Mouse (Mus musculus) lung, adult 18-20 months (tissue): ENCODE measurements around the gene Zfp651.
A peak's percentile ranks its signal among the peaks of the same experiment; 100 is the strongest.

Source experiments
- DNase-seq, 2 experiments: peaks; one replicate each; pipeline ENCODE4 v3.0.0; 2022; ENCODE audit warnings: mixed read lengths in 2 of 2

Zfp651 gene

DNA sequence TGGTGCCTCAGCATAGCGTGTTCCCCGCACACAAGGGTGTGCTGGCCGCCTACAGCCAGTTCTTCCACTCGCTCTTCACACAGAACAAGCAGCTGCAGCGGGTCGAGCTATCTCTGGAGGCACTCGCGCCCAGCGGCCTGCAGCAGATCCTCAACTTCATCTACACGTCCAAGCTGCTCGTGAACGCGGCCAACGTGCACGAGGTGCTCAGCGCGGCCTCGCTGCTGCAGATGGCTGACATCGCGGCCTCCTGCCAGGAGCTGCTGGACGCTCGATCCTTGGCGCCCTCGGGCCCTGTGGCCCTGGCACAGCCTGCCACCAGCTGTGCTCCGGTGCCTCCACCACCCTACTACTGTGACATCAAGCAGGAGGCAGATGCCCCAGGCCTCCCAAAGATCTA lies 3.6 kb downstream of the Zfp651 start:
- DNase-seq, result peak in 1 of 2 experiments; percentile 2

DNA sequence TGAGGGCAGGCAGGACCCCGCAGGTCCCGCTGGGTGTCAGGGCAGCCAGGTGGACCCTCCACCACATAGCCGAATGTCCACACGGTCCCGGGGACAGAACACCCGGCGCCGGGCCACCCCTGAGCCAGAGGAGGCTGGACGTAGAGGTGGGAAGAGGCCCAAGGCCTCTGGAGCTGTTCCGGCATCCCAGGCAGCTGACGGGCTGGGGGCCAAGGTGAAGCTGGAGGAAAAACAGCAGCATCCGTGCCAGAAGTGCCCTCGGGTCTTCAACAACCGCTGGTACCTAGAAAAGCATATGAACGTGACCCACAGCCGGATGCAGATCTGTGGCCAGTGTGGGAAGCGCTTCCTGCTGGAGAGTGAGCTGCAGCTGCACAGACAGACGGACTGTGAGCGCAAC lies 4.6 kb downstream of the Zfp651 start:
- DNase-seq, result no peak

DNA sequence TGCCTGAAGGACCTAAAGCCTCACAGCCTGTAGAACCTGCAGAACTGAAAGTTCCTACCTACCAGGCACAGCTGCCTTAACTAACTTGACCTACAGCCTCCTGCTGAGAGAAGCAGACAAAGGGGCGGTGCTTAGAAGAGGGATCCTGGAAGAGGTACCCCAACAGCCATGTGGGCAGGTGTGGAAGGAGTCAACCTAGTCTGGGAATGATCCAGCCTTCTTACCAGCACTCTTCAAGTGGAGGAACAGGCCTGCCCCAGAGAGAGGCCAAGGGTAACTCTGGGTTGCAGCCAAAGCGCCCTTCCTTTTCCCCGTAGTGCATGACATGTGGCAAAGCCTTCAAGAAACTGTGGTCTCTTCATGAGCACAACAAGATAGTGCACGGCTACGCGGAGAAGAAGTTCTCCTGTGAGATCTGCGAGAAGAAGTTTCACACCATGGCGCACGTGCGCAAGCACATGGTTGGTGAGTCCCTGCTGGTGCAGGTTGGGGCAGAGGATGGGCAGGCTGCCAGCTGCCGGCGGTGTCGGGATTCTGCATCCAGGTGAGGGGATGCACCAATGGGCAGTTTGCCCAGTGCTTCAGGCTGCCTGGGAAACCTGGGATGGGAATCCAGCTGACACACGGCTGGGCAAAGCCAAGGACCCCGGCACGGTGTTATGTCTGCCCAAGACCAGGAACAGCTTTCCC lies 6.2 kb downstream of the Zfp651 start:
- peak; percentile 55 to 72 for DNase-seq

DNA sequence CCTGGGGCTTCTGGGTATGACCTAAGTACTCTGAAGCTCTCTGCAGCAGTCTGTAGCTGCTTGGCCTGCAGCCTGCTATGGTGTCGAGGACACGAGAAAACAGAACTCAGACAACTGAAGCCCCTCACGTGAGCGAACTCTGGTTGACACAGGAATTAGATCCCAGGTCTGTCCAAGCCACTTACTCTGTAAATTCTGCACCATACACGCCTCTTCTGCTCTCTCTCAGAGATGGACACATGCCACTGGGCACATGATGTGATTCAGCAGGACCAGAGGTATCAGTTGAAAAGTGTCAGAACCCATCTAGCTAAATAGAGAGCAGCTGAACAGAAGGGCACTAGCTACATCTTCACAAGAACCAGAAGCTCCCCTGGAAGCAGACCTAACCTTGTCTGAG lies 13.3 kb downstream of the Zfp651 start:
- no peak for DNase-seq

DNA sequence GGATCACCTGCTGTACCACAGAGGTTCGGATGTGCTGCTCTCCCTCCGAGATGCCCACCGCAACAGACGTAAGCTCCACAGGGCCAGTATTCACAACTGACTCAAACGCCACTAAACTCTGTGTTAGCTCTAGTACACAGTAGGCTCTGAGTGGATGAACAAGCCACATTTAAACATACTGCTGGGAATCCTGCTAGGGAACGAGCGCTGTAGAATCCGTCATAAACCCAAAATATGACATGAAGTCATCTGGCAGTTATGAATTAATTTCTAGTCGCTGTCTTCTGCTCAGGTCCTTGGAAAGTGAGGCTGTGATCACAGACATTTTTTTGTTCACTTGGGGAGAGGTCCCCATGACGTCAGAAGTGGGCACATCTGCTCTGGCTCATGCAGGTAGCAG lies 16.8 kb downstream of the Zfp651 start:
- DNase-seq, result no peak

DNA sequence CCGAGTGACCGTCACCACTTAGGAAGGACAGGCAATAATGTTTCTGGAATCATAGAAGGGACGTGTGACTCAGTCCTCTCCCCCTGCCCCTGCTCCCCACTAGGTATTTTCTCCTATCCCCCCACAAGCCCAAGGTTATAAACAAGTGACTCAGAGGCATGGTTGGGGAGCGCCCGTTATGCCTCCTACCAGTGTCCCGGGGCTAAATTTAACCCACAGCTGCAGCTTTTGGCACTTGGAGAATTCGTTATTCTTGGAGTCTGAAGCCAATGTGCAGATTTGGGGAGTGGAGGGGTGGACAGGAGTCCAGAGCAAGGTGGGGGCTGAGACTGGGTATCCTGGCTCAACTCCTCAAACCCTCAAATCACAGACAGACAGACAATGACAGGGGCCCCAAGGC lies 17.4 kb downstream of the Zfp651 start:
- no peak for DNase-seq

DNA sequence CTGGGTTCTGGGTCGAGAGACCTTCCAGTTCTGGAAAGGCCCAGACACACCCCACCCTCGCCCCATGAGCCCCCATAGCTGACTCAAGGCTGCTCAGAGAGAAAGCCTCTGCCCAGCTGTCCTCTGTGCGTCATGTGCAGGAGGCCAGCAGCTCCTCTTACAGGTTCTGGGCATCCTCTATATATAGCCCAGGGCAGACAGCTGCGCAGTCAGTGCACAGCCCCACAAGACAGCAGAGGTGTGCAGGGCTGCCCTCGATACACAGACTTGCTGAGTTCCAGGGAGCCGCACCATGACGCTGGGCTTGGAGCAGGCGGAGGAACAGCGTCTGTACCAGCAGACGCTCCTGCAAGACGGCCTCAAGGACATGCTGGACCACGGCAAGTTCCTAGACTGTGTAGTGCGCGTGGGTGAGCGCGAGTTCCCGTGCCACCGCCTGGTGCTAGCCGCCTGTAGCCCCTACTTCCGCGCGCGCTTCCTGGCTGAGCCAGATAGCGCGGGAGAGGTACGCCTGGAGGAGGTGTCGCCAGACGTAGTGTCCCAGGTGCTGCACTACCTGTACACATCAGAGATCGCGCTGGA lies 18.4 kb downstream of the Zfp651 start, which contains the start of gene Klhl40:
Gene Klhl40 (plus strand): TSS at position 124 of the 582 bp plus-strand sequence.
- no peak for DNase-seq

DNA sequence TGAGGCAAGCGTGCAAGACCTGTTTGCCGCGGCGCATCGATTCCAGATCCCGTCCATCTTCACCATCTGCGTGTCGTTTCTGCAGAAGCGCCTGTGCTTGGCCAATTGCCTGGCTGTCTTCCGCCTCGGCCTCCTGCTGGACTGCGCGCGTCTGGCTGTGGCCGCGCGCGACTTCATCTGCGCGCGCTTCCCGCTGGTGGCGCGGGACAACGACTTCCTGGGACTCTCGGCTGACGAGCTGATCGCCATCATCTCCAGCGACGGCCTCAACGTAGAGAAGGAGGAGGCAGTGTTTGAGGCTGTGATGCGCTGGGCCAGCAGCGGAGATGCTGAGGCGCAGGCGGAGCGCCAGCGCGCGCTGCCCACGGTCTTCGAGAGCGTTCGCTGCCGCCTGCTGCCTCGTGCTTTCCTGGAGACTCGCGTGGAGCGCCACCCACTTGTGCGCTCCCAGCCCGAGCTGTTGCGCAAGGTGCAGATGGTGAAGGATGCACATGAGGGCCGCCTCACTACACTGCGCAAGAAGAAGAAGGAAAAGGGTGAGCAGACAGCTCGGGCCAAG lies 19.0 kb downstream of the Zfp651 start:
- DNase-seq, result no peak

DNA sequence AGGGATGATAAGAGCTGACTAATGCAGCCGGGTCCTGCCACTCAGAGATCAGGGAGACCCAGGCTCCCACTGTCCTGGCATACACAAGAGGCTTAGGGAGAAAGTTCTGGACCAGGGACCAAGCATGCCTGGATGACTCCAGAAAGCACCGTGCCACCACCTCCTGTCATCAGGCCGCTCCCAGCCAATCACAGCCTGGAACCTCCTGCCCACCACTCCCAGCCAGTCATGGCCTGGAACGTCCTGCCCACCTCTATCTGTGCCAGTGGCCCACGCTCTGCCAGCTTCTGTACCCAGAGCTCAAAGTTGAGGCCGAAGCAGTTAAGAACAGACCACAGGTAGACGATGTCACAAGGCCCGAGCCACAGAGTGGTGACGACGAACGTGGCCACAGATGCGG lies 25.7 kb downstream of the Zfp651 start:
- DNase-seq, result no peak

DNA sequence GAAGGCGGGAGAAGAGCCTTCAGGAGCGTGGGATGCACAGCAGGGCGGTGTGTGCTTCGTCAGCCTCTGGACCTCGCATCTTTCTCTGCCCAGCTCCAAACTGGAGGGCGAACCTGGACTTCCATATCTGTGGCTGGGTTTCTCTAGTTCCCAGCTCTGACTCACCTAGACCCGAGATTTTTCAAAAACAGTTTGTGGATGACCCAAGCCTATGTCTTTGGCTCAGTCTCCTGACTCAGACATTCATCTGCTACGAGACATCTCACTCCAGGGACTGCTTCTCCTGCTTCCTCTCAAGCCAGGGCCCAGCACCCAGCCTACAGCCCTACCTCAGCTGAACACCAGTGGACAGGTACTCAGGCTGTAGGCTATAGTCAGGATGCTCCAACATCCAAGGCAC lies 26.1 kb downstream of the Zfp651 start:
- DNase-seq, result no peak

DNA sequence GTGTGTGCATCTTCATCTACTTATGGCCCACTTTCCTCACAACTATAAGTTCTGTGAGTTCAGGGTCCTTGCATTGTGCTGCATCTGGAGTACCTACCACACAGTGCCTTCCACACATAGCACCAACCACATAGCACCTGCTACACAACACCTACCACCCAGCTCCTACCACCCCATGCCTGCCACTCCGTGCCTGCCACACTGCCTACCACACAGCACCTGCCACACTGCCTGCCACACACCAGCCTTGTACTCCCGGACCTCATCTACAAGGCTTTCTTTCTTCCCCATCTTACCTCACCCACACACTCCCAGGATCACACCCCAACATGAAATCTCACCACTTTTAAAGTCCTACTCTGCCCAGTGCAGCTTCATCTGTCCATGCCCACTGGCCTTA lies 27.2 kb downstream of the Zfp651 start:
- no peak for DNase-seq

DNA sequence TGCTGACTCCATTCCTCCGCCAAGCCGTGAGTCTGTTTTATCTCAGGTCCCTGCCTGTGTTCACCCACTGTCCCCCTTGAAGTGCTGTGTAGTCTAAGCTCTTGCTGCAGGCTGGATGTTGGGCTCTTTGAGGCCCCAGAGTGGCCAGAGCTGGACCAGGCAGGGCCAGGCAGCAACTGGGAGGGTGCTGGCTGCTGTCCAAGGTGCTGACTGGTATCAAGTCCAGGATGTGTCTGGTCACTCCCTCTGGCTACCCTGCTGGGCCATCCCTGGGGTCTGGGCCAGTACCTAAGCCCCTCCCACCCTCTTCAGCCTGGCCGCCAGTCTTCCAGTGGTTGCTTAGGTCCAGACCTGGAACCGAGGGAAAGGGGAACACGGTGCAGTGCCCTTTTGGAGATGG lies 32.1 kb downstream of the Zfp651 start:
- DNase-seq, result peak; percentile 38 to 42

DNA sequence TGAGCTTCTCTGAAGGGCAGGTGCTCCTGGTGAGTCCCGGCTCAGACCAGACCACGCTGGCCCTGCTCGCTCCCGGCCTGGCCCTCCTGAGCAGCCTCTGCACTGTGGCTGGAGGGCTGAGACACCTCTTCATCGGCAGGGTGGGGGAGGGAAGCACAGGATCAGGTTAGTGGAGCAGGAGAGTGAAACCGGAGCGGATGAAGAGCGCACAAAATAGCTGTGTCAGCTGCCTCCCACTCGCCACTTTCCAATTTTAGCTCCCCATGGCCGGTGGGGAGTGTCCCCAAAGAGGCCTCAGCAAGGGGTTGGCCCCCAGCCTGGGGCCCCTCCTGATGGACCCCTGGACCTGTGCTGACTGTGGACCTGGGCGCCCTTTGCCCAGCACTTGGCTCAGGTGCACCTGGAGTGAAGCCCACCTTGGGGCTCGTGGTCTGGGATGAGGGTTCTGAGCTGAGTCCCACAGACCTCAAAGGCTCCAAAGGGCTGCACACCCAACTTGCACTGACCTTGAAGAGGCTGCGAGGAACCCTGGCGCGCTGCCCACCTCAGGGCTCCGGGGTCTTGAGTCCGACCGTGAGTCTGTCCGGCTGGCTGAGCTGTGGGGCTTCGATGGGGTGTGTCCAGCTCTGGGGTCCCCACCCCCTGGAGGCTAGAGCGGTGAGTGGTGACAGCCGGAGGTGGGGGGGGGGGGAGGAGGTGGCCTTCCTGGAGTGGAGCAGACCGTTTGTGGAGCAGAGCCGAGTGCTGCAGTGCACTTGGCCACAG lies 32.8 kb downstream of the Zfp651 start, which contains the start of gene Hhatl:
Gene Hhatl (minus strand): TSS at position 751 of the 765 bp plus-strand sequence.
- no peak for DNase-seq

DNA sequence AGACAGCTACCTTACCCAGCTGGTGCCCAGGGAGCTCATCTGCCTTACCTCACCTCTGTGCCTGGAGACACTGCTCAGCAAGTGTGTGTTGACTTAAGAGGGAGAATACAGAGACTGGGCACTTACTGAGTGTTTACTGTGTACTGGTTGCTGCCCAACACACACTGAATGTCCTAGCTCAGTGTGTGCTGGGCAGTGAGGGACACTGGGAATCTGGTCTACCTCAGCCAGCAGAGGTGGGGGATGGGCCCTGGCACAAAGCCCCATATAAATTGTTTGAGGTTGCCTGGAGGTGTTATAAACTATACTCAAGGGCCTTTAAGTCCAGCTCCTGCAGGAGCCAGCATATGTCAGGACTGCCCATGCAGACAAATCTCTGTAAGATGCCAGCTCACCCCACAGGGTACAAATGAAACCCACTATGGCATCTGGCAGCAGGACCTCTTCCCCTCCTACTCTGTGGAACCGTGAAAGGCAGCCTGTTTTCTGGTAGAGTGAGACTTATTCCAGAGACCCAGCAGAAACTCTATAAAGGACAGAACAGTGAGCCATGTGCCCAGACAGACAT lies 35.9 kb downstream of the Zfp651 start:
- DNase-seq, result peak; percentile 58 to 75

DNA sequence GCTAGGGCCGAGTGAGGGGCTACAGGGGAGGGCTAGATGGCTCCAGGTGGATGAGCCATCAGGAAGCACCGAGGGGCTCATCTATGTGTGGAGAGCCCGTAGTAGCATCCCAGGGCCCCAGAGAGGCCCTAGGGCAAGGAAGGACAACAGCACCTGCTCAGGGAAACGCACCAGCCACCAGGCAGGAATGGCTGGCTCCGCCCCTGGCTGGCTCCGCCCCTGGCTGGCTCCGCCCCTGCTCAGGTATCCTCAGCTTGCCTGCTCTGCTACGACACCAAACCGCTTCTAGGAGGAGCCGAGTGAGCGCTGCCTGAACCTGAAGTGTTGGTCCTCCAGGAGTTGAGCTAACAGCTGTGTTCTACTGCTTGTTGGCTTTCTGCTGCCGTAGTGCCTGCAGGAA lies 38.6 kb downstream of the Zfp651 start:
- peak; percentile 66 to 81 for DNase-seq

DNA sequence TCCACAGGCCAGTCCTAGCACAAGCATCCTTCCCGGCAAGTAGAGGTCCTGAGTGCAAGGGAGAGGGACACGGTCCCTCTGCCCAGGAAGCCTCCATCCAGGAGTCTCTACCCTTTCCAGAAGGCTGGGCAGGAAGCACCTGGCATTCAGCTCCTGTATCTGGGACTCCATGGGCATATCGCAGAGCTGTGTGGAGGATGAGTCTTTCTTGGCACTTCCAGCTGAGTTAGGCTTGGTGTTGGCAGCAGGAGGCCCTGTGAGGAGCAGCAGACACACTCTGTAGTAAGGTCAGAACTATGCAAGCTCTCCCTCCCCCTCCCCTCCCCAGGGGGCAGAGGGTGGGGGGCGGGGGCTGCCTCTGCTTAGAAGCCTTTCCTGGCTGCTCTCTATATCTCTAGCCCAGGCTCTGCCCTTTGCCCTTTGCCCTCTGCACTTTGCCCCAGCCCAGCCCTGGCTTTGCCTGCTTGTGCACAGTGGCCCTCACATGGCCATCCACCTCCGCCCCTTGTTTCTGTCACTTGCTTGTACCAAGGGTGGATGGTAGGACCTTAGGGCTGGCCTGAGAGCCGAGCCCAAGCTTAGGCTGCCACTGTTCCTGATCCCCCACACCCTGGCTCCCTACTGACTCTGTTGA lies 39.9 kb downstream of the Zfp651 start:
- no peak for DNase-seq

DNA sequence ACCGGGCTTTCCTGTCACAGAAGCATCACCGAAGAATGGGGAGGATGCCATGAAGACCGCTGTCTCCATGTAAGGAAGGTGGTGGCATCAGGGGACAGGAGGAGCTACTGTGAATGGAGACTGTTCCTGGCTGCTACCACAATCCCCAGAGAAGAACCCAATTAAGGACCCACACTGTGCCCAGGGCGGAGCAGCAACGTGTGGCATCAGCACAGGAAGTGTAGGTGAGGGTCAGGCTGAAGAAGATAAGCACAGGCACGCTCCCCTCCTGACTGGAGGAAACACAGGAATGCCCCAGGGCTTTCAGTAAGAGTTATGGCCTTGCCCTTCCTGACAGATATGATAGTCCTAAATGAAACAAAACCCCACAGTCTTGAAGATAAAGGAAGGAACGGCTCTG lies 43.6 kb downstream of the Zfp651 start:
- DNase-seq, result no peak

DNA sequence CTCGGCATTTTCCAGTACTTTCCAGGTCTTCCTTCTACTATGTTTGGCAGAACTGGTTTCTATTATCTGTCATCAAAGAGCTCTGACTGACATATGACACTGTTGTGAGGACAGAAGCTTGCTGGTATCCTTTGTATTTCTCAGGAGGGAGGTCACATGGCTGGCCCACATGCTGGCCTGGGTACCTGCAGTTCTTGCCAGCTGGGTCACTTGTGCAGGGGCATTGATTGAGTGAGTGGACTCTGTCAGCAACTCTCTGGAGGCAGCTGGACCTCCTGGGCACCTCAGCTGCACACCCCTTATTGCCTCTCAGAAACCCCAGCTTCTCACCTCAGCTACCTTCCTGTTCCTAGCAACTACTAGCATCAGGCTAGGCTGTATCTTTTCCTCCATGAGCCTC lies 48.4 kb downstream of the Zfp651 start:
- no peak for DNase-seq

DNA sequence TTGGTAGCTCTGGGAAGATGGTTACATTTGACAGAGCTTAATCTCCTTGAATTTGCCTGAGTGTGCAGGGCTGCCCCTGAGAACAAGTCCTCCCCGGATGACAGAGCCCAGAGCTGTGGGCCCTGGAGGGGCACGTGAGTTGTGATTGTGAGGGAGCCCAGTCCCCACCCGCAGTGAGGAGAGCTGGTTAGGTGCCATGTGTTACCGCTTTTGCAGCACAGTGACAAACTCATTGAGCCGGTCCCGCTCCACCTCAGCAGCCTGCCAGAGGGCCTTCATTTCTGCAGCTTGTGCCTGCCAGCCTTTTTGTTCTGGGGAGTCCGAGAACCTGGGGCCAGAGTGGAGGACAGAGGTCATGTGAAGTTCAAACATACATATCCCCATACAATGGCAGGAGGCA lies 48.8 kb downstream of the Zfp651 start:
- DNase-seq, result no peak

DNA sequence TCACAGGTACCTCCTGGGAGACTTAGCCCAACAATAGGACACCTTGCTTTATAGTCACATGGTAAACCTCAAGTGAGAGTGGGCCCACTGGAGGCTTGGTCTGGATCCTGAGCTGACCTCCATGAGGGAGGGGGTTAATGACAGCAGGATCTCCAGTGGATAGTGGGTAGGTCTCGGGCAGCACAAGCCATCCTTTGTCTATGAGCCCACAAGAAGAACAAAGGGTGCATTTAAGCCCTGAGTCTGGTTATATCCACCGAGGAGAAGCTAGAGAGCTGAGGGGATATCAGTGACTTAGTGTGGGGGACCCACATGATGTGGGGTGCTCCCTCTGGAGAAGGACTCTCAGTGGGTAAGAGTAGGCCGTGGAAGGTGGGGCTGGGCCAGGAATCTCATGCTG lies 49.4 kb downstream of the Zfp651 start:
- DNase-seq, result no peak

DNA sequence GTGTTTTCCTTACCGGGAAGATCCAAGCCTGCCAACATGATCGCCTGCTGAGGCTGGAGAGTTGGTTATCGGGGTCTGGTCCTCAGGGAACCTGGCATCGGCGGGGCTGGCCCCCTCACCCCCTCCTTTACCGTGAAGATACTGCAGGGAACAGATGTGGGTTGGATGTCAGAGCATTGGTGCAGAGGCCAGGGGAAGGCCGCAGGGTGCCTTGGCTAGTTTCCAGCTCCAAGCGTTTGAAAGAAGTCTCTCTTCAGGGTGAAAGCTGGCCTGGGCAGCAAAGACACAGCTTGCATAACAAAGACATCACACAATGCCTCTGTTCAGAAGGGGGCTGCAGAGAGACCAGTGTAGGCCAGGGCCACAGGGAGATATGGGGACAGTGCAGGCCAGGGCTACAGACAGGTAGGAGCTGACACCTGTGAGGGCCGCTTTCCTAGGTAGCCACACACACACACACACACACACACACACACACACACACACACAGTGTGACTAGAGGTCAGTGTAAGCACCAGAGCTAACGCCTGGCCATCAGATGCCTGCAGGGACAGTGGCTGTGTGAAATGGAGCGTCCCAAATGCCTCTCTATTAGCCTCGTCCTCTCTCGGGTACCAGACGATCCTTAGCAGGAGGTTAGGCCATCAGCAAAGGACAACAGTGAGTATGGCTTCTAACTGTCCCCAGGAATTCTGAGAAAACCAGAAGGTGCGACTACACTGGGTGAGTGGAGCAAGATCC lies 51.1 kb downstream of the Zfp651 start:
- DNase-seq, result no peak

DNA sequence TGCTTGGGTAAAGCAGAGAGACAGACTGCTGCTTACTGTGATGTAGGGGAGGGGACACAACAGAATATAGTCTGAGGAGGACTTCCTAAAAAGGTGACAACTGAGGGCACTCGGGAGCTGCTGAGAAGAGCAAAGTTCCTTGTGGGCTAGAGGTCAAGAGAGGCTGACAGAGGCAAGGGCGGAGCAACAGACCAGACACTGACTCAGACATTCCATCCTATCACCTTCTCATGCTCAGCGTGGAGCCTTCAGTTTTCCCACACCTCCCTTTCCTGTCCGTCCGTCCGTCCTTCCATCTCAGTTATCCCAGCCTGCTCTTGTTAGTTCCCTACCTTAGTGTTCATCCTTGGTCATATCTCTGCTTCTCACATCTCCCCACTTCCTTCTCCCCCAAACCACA lies 56.1 kb downstream of the Zfp651 start:
- no peak for DNase-seq
